Mouse (Mus musculus) forebrain, embryonic 10.5 days (tissue): ENCODE measurements around the gene Map2. TPM values are rescaled to one million over a fixed set of nuclear protein-coding genes. Genes with fewer than 3 reads are reported as not detected.

Source experiments
- DNase-seq: peaks from one replicate; pipeline ENCODE4 v3.0.0-alpha.2; 2017; ENCODE audit warnings: low spot score; ENCODE audit errors: extremely low spot score
- H3K27ac ChIP-seq: fragments of 300-500 bp; sonication (generic); 2 replicates; pipeline ENCODE4 v1.5.1; 2016; ENCODE audit warnings: mild to moderate bottlenecking
- H3K27me3 ChIP-seq: fragments of 300-500 bp; sonication (generic); 2 replicates; pipeline ENCODE4 v1.6.1; 2016; ENCODE audit warnings: mild to moderate bottlenecking; ENCODE audit not compliant: poor library complexity, severe bottlenecking
- H3K36me3 ChIP-seq: fragments of 300-500 bp; sonication (generic); replicated peaks from 2 replicates; pipeline ENCODE4 v1.6.1; 2016; ENCODE audit warnings: mild to moderate bottlenecking, moderate library complexity
- H3K4me1 ChIP-seq: fragments of 300-500 bp; sonication (generic); 2 replicates; pipeline ENCODE4 v1.6.1; 2016
- H3K4me3 ChIP-seq: fragments of 300-500 bp; sonication (generic); 2 replicates; pipeline ENCODE4 v1.5.1; 2016; ENCODE audit warnings: mild to moderate bottlenecking, moderate library complexity
- H3K9me3 ChIP-seq: fragments of 300-500 bp; sonication (generic); 2 replicates; pipeline ENCODE4 v1.6.1; 2016; ENCODE audit warnings: mild to moderate bottlenecking, moderate library complexity
- WGBS: fragments of 180-500 bp; shearing (Covaris S2); methylation state at CpG from one replicate; pipeline ENCODE4 v1.1.7; 2016; 5-methylcytosine and 5-hydroxymethylcytosine counted together
- polyA plus RNA-seq: library from polyadenylated mRNA; unstranded; fragments of >200 nt; fragmentation: Nextera tagmentation; extraction: Ambion mirVana; gene quantifications from 2 replicates; pipeline ENCODE4 v1.2.1, GENCODE M21; 2016

Gene Map2
- polyA plus RNA-seq, 1 experiment from 2014 or later = 73.6 TPM

DNA sequence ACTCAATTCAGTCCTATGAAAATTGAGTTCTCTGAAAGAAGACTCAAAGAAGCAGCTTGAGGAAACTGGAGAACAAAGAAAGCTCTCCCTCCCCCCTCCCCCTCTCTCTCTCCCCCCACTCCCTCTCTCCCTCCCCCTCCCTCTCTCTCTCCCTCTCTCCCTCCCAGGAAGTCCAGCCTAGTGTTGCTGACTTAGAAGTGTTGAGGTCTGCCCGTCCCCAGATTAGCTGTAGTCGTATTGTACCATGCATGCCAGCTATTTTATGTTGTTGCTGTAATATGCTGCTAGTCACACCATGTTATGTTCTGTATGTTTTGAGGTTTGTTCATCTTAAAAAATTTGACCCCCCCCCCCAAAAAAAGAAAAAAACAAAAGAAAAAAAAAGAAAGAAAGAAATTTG lies 281.5 kb downstream of the Map2 start:
- no peak overlapping the region for H3K4me3 ChIP-seq
- no peak overlapping the region for H3K27ac ChIP-seq
- H3K9me3 ChIP-seq = no peaks in the 10 kb centered on the region
- 19% methylated on average over 2 of the region's 2 CpGs for WGBS
- DNase-seq = no peak
- no peaks in the 10 kb centered on the region for H3K36me3 ChIP-seq
- H3K4me1 ChIP-seq = 0 out of 2 replicates have a peak, but pooled peaks cover 3% of the 10 kb centered on the region
- no peaks in the 10 kb centered on the region for H3K27me3 ChIP-seq

DNA sequence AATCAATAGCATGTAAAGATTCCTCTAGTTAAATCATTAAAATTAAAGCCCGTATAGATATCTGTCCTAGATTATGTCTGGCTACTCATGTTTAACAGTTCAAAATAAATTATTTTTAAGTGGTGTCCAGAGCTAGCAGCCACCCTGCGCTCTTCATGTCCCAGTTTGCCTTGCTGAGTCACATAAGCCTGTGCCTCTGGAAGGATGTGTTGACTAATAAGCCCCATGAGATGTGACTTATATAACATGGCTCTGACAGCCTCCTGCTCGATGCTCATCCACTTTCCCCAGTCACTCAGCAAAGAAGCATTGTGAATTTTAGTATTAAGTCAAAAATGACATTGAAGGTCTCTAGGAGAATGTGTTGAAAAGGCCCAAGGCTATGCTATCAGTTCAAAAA lies 282.7 kb downstream of the Map2 start:
- Histone ChIP-seq H3K4me3 (no peak overlapping the region), H3K27ac (no peak overlapping the region), H3K27me3 (no peaks in the 10 kb centered on the region), H3K4me1 (0 out of 2 replicates have a peak, but pooled peaks cover 3% of the 10 kb centered on the region), H3K9me3 (no peaks in the 10 kb centered on the region), H3K36me3 (no peaks in the 10 kb centered on the region)
- 88% methylated on average over 3 of the region's 3 CpGs for WGBS
- no peak for DNase-seq

DNA sequence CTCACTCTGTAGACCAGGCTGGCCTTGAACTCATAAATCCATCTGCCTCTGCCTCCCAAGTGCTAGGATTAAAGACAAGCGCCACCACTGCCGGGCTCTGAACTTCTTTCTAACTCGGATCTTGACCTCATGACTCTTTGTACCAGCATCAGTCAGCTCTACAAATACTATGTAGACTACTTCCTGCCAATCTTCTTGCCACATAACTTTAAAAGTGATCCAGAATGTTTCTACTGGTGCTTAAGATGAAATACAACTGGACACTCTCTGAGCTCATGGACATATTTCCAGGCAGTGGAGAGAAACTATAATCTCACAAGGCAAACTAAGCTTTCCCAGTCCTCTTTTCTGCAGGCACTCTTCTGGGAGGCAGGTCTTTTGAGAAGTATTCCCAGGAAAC lies 284.3 kb downstream of the Map2 start:
- H3K27me3 ChIP-seq = no peaks in the 10 kb centered on the region
- H3K4me1 ChIP-seq = 0 out of 2 replicates have a peak, but pooled peaks cover 3% of the 10 kb centered on the region
- H3K4me3 ChIP-seq = no peak overlapping the region
- no peak overlapping the region for H3K27ac ChIP-seq
- 79% methylated on average over 3 of the region's 3 CpGs for WGBS
- DNase-seq = no peak
- H3K36me3 ChIP-seq = no peaks in the 10 kb centered on the region
- no peaks in the 10 kb centered on the region for H3K9me3 ChIP-seq

DNA sequence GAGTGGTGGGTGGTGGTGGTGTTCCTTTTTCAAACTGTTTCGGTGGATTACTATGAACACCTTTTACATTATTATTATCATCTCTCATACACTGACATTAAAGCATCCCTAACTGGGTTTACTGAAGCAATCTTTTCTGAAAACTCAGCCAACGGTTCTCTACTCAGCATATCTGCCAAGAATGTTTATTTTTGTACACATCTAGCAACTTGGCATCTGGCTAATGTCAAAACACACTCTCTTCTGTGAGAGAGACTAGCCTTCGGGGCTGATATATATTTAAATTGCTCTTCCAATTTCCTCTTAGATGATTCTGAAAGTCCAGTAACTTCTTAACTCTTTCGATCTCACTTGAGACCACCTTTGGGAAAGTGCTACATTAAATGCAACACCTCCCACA lies 285.8 kb downstream of the Map2 start:
- Histone ChIP-seq H3K4me3 (no peak overlapping the region), H3K27ac (no peak overlapping the region), H3K27me3 (no peaks in the 10 kb centered on the region), H3K9me3 (no peaks in the 10 kb centered on the region), H3K4me1 (0 out of 2 replicates have a peak, but pooled peaks cover 3% of the 10 kb centered on the region), H3K36me3 (no peaks in the 10 kb centered on the region)
- WGBS = 87% methylated on average over 4 of the region's 4 CpGs
- DNase-seq = no peak

DNA sequence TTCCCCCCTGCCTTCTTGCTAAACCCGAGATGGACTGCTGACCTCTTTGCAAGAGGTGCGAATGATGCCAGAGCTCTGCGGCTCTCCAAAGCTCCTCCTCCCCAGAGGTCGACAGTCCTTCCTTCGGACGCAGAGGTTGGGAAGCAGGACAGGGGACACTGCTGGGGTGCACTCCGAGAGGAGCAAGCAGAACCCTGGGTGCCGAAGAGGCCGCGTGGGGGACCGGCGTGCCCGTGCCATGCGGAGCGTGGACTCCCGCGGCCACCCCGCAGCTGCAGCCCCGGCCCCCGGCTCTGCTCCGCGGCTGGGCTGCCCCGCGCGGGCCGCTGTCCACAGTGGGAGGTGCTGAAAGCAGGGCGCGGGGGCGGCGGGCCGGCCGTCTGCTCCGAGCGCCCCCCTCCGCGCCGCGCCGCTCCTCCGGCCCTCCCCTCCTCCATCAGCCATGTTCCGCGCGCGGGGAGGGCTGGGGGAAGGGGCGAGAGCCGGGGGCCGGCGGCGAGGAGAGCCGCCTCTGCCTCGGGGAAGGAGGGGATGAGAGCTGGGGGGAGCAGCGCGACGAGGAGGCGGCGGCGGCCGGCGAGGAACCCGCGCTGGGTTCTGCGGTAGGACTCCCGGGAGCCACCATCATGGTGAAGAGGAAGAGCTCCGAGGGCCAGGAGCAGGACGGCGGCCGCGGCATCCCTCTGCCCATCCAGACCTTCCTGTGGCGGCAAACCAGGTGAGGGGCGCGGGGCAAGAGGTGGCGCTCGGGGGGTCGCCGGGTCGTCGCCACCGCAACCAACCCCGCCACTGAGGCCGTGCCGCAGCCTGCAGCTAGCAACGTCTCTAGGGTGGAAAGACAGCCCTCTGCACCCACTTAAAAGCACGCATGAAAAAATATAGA lies 293.0 kb downstream of the Map2 start, which contains the start of gene Unc80:
Gene Unc80 (plus strand): TSS at position 547 of the 883 bp plus-strand sequence.
- peak; percentile 61 for DNase-seq
- Histone ChIP-seq H3K27ac (peak within 1 kb of the TSS; percentile 82), H3K4me3 (peak within 1 kb of the TSS; percentile 75), H3K4me1 (peaks cover 16% of the 10 kb centered on the region), H3K36me3 (no peaks in the 10 kb centered on the region), H3K27me3 (peaks cover 26% of the 10 kb centered on the region), H3K9me3 (no peaks in the 10 kb centered on the region)
- under 1% methylated on average over 70 of the region's 83 CpGs for WGBS

DNA sequence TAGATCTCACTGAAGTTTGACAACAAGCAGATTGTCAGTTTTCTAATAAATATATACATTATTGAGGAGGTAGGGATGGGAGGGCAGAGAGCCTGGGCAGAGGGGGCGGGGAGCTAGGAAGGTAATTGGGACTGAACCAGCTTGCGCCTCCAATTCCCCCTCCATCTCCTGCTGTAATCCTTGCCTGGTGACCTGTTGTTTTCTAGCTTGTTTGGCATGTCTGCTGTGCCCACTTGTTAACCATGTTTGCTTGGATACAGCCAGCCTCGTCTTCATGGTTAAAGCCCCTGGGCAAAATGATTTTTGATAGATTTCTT lies 293.6 kb downstream of the Map2 start:
- WGBS = 9% methylated on average over 3 of the region's 3 CpGs
- Histone ChIP-seq H3K4me1 (peaks cover 16% of the 10 kb centered on the region), H3K9me3 (no peaks in the 10 kb centered on the region), H3K36me3 (no peaks in the 10 kb centered on the region), H3K4me3 (peak overlapping the region; percentile 75), H3K27ac (no peak overlapping the region), H3K27me3 (peaks cover 26% of the 10 kb centered on the region)
- no peak for DNase-seq

DNA sequence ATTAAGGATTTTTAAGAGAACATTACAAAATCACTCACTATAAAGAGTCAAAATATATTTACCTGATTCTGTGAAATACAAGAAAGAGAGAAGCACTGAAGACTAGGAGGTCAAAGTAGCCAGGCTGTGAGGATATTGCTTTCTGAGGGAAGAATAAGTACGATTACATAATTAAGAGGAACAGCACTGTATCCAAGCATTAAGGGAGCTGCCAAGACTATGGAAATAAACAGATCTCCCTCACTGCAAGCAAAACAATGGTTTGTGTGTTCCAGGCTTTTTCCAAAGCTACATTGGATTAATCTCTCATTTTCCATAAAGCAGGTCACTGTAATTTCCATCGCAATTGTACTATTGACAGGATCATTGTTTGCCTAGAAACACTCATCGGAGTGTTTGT lies 307.7 kb downstream of the Map2 start:
- no peak for DNase-seq
- H3K4me3 ChIP-seq = no peak overlapping the region
- no peak overlapping the region for H3K27ac ChIP-seq
- no peaks in the 10 kb centered on the region for H3K4me1 ChIP-seq
- WGBS = 92% methylated on average over 3 of the region's 3 CpGs
- H3K9me3 ChIP-seq = no peaks in the 10 kb centered on the region
- no peaks in the 10 kb centered on the region for H3K27me3 ChIP-seq
- no peaks in the 10 kb centered on the region for H3K36me3 ChIP-seq

Other genes with a start within 250 kb of the Map2 start
- not detected in 2 replicates for gene Crygf, start 248.8 kb upstream of the Map2 start, polyA plus RNA-seq